Mouse (Mus musculus) testis, adult 2 months (tissue): ENCODE results near the gene Csrnp3. TPM values are rescaled to one million over a fixed set of nuclear protein-coding genes. Genes with fewer than 3 reads are reported as not detected.
"Not testable (repeated sequence)": the region's sequence is repeated elsewhere in the genome, so short reads cannot be mapped to it uniquely, and the experiment has no call there.

Source experiments
- H3K27ac ChIP-seq: fragments of 200-500 bp; 2 replicates; pipeline ENCODE4 v1.5.1; 2012; ENCODE audit warnings: low read depth, low read length; ENCODE audit not compliant: control insufficient read depth, insufficient read depth
- H3K27me3 ChIP-seq: fragments of 200-500 bp; 2 replicates; pipeline ENCODE4 v1.6.1; 2012; ENCODE audit warnings: mild to moderate bottlenecking, low read length, moderate library complexity; ENCODE audit not compliant: control insufficient read depth, insufficient read depth
- H3K36me3 ChIP-seq: fragments of 200-500 bp; 2 replicates; pipeline ENCODE4 v1.6.1; 2012; ENCODE audit warnings: mild to moderate bottlenecking, low read length; ENCODE audit not compliant: control insufficient read depth, insufficient read depth
- H3K4me1 ChIP-seq: fragments of 200-500 bp; 2 replicates; pipeline ENCODE4 v1.6.1; 2012; ENCODE audit warnings: low read length; ENCODE audit not compliant: control insufficient read depth, insufficient read depth
- H3K4me3 ChIP-seq: fragments of 200-500 bp; 2 replicates; pipeline ENCODE4 v1.5.1; 2012; ENCODE audit warnings: low read depth, mild to moderate bottlenecking, low read length, moderate library complexity, mixed read lengths; ENCODE audit not compliant: control insufficient read depth
- CTCF ChIP-seq: fragments of 200-500 bp; IDR thresholded peaks from 2 replicates; pipeline ENCODE4 v1.5.1; 2012; ENCODE audit warnings: low read depth, mild to moderate bottlenecking, inconsistent platforms, low read length, moderate library complexity; ENCODE audit not compliant: control insufficient read depth, insufficient read depth, insufficient replicate concordance
- POLR2A ChIP-seq: fragments of 200-500 bp; IDR thresholded peaks from 2 replicates; pipeline ENCODE4 v1.6.1; 2012; ENCODE audit warnings: low read depth, mild to moderate bottlenecking, inconsistent platforms, low read length, moderate library complexity; ENCODE audit not compliant: control insufficient read depth
- polyA plus RNA-seq: library from polyadenylated mRNA; depleted of rRNA; stranded (reverse); fragments of >200 nt; gene quantifications from 2 replicates; pipeline ENCODE4 v1.2.3, GENCODE M21; 2012; rRNA removed

Gene Csrnp3
- 9.3 and 9.4 TPM in 2 replicates for polyA plus RNA-seq

DNA sequence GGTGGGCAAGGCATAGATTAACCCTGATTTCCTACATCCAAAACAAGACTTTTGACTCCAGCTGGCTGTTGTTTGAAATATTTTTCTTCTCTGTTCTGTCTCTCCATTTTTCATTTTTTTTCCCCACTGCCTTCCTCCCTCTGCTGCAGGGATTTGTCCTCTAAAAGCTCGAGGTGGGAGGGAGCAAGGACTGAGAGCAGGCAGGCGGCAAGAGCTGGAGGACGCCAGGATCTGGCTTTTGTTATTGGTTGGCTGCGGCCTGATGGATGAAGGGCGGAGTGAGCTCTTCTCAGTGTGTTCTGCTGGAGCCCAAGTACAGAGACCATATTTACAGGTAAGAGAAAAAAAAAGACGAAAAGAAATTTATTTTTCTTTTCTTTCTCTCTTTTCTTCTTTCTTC lies at the start of gene Csrnp3:
TSS of gene Csrnp3 (plus strand) at position 217 of the 400 bp plus-strand sequence.
- Histone ChIP-seq H3K36me3 (no peaks in the 10 kb centered on the region), H3K27me3 (no peaks in the 10 kb centered on the region), H3K4me1 (no peaks in the 10 kb centered on the region; the same call in 1 of the 2 replicates), H3K27ac (no peak within 1 kb of the TSS), H3K4me3 (no peak within 1 kb of the TSS)
- no peak for TF ChIP-seq CTCF
- TF ChIP-seq POLR2A = no peak

- Histone ChIP-seq H3K4me1 (no peaks in the 10 kb centered on the region), H3K36me3 (no peaks in the 10 kb centered on the region), H3K27ac (no peak overlapping the region), H3K4me3 (no peak overlapping the region), H3K27me3 (no peaks in the 10 kb centered on the region)
- TF ChIP-seq CTCF (no peak), POLR2A (no peak)
Observed at GRCm38 (mm10) chr2:65801054-65801709, 44.4 kb upstream of the Csrnp3 start.

DNA sequence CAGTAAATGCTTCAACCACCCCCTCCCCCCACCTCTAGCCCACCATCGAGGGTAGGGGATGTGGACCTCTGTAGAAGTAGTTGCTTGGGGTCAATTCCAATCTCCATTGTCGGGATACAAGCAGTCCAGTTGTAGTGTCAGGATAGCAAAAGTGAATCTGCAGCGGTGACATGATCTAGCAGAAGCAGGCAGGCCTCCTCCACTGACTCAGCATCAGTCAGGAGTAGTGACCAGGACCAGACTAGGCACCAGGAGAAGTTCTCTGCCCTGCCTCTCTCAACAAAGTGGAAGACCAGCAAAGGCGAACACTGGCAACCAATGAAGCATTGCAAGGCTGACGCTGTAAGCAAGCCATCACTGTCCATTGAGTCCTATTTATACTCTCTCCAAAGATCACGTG lies 39.0 kb upstream of the Csrnp3 start:
- Histone ChIP-seq H3K4me1 (no peaks in the 10 kb centered on the region), H3K36me3 (no peaks in the 10 kb centered on the region), H3K4me3 (no peak overlapping the region), H3K27ac (no peak overlapping the region), H3K27me3 (no peaks in the 10 kb centered on the region)
- TF ChIP-seq POLR2A (no peak), CTCF (no peak)

GRCm38 (mm10) chr2:65811203-65811602 lies 34.4 kb upstream of the Csrnp3 start:
- not testable (repeated sequence) for H3K27me3 ChIP-seq, H3K36me3 ChIP-seq, H3K4me3 ChIP-seq, H3K27ac ChIP-seq, H3K4me1 ChIP-seq

DNA sequence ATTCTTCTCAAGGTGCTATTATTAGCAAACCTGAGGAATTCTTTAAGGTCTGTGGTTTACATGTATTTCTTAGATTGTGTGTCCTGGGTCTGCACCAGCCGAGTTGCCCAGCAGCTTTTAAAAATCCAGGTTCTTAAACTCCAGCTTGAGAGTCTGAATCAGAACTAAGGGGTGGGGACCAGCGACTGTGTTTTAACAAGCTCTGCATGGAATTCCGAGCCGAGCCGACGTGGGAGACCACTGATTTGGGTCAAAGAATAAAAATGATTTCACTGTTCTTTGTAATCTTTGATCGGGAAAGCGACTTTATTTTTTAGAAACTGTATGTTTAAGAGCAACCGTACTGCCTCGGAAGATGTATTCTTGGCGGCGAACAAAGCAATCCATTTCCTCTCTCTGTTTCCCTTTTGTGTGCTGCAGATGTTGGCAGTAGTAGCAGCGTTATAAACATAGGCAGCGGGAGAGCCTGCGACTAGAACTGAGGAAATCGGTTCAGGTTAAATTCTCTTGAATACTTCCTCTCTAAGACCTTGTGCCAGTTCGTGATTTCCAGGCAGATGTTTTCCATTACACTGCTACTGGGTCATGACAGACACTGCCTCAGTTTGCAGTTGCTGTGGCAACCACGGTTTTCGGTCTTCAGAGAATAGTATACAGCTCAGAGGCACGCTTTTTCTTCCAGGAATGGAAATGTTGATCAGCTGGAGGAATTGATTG lies 27.3 kb upstream of the Csrnp3 start:
- Histone ChIP-seq H3K36me3 (no peaks in the 10 kb centered on the region), H3K4me3 (no peak overlapping the region), H3K27me3 (no peaks in the 10 kb centered on the region), H3K4me1 (no peaks in the 10 kb centered on the region), H3K27ac (no peak overlapping the region)
- no peak for TF ChIP-seq CTCF
- no peak for TF ChIP-seq POLR2A

- H3K4me3 ChIP-seq = no peak overlapping the region
- no peak overlapping the region for H3K27ac ChIP-seq
- no peaks in the 10 kb centered on the region for H3K4me1 ChIP-seq
- no peaks in the 10 kb centered on the region for H3K36me3 ChIP-seq
- no peaks in the 10 kb centered on the region for H3K27me3 ChIP-seq
- TF ChIP-seq POLR2A (no peak), CTCF (no peak)
Observed at GRCm38 (mm10) chr2:65820114-65820769, 25.3 kb upstream of the Csrnp3 start.

DNA sequence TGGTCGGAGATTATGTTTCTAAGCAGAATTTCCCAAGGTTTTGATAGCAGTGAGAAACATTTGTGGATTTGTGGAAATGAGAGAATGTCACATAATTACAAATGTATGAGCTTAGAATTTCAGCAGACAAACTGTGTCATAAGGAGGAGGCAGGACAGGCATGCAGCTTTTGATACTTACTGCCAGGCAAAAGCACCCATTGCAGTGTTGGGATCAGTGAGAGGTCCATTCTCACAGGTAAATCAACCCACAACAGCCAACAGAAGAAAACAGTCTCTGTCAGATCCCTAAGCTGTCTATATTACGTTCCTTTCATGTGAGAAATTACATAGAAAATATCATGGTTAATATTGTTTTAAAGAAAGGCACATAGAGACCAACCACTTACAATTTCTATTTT lies 19.3 kb upstream of the Csrnp3 start:
- Histone ChIP-seq H3K36me3 (no peaks in the 10 kb centered on the region), H3K27ac (no peak overlapping the region), H3K4me3 (no peak overlapping the region), H3K27me3 (no peaks in the 10 kb centered on the region), H3K4me1 (no peaks in the 10 kb centered on the region)
- no peak for TF ChIP-seq POLR2A
- no peak for TF ChIP-seq CTCF
